Mouse (Mus musculus) erythroblast, embryonic 14.5 days (primary cell): ENCODE data around the gene Ntng1.

Source experiments
- GATA1 ChIP-seq: IDR thresholded peaks from 2 replicates; pipeline ENCODE4 v1.6.1; 2012; ENCODE audit warnings: low read length, inconsistent platforms, mixed read lengths
- TAL1 ChIP-seq: IDR thresholded peaks from 3 replicates; pipeline ENCODE4 v1.6.1; 2012; ENCODE audit warnings: low read length, inconsistent platforms, mixed read lengths

DNA sequence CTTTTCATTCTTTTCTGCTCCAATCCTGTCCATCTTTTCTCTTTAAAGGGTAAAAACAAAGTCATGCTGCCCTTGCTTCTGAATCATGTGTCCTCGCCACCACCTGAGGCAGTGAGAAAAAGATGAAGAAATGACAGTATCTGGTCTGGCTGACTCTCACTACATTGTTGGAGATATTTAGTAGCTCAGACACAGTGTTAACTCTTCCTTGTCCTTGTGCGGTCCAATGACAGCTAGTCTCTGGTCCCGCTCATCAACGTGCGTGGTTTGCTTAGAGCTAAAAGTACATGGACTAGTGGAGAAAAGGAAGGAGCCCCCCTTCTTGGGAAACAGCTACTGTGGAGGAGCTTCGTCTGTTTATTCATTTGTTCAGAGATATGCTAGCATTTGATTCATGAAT, 56.6 kb downstream of the Ntng1 start:
- TF ChIP-seq GATA1 = no peak
- TF ChIP-seq TAL1 = no peak
